Mouse (Mus musculus): ENCODE results near the gene Wdfy3. TPM values are rescaled to one million over a fixed set of nuclear protein-coding genes. Genes with fewer than 3 reads are reported as not detected.
A peak's percentile ranks its signal among the peaks of the same experiment; 100 is the strongest.
"Not testable (repeated sequence)": the region's sequence is repeated elsewhere in the genome, so short reads cannot be mapped to it uniquely, and the experiment has no call there.

The Wdfy3 gene
- polyA plus RNA-seq, 1 experiment from 2014 or later: 13.4 TPM

- no peaks in the 10 kb centered on the region for H3K27me3 ChIP-seq
- no peaks in the 10 kb centered on the region for H3K9me3 ChIP-seq
- H3K4me3 ChIP-seq: no peak overlapping the region
- peaks cover 1% of the 10 kb centered on the region; the same call in 1 of the 2 replicates for H3K4me1 ChIP-seq
- H3K9ac ChIP-seq: no peak overlapping the region
- no peaks in the 10 kb centered on the region for H3K36me3 ChIP-seq
- WGBS: 69% methylated on average over 3 of the region's 3 CpGs
- H3K4me2 ChIP-seq: no peak overlapping the region
- no peak for ATAC-seq (ENCODE audit: borderline replicate concordance, extremely low read depth, low FRiP score, low TSS enrichment)
- H3K27ac ChIP-seq: no peak overlapping the region
Measured at GRCm38 (mm10) chr5:101995451-101995995, 74.2 kb downstream of the Wdfy3 start.

GRCm38 (mm10) chr5:101993996-101994395 is 75.7 kb downstream of the Wdfy3 start:
- no peak for ATAC-seq (ENCODE audit: borderline replicate concordance, extremely low read depth, low FRiP score, low TSS enrichment)
- no peaks in the 10 kb centered on the region for H3K9me3 ChIP-seq
- no peak overlapping the region for H3K4me3 ChIP-seq
- H3K27me3 ChIP-seq: no peaks in the 10 kb centered on the region
- H3K36me3 ChIP-seq: no peaks in the 10 kb centered on the region; the same call in 1 of the 2 replicates
- H3K4me1 ChIP-seq: peaks cover 7% of the 10 kb centered on the region; the same call in 1 of the 2 replicates
- no peak overlapping the region for H3K9ac ChIP-seq
- H3K4me2 ChIP-seq: no peak overlapping the region
- H3K27ac ChIP-seq: no peak overlapping the region
- WGBS: 57% methylated on average over 5 of the region's 5 CpGs

- WGBS: 81% methylated on average over 7 of the region's 7 CpGs
- H3K4me2 ChIP-seq: no peak overlapping the region
- H3K36me3 ChIP-seq: no peaks in the 10 kb centered on the region; the same call in 1 of the 2 replicates
- H3K9me3 ChIP-seq: no peaks in the 10 kb centered on the region
- H3K27ac ChIP-seq: no peak overlapping the region
- no peak for ATAC-seq (ENCODE audit: borderline replicate concordance, extremely low read depth, low FRiP score, low TSS enrichment)
- no peaks in the 10 kb centered on the region for H3K27me3 ChIP-seq
- no peak overlapping the region for H3K9ac ChIP-seq
- peaks cover 7% of the 10 kb centered on the region; the same call in 1 of the 2 replicates for H3K4me1 ChIP-seq
- H3K4me3 ChIP-seq: no peak overlapping the region
Measured at GRCm38 (mm10) chr5:101992969-101993670, 76.6 kb downstream of the Wdfy3 start.

GRCm38 (mm10) chr5:101990298-101990845 is 79.3 kb downstream of the Wdfy3 start:
- no peak for ATAC-seq (ENCODE audit: borderline replicate concordance, extremely low read depth, low FRiP score, low TSS enrichment)
- WGBS: 59% methylated on average over 7 of the region's 7 CpGs
- H3K27ac ChIP-seq: 0 out of 2 replicates have a peak overlapping the region, but pooled peaks have one; percentile 19
- H3K4me3 ChIP-seq: no peak overlapping the region
- H3K9ac ChIP-seq: no peak overlapping the region
- H3K27me3 ChIP-seq: no peaks in the 10 kb centered on the region
- H3K36me3 ChIP-seq: no peaks in the 10 kb centered on the region; the same call in 1 of the 2 replicates
- peaks cover 7% of the 10 kb centered on the region; the same call in 1 of the 2 replicates for H3K4me1 ChIP-seq
- peak overlapping the region; percentile 16; the same call in 1 of the 2 replicates for H3K4me2 ChIP-seq
- no peaks in the 10 kb centered on the region for H3K9me3 ChIP-seq

- H3K9me3 ChIP-seq: no peaks in the 10 kb centered on the region
- no peak overlapping the region for H3K4me3 ChIP-seq
- no peak for ATAC-seq (ENCODE audit: borderline replicate concordance, extremely low read depth, low FRiP score, low TSS enrichment)
- H3K27me3 ChIP-seq: no peaks in the 10 kb centered on the region
- H3K4me2 ChIP-seq: no peak overlapping the region
- H3K4me1 ChIP-seq: peaks cover 7% of the 10 kb centered on the region; the same call in 1 of the 2 replicates
- no peak overlapping the region for H3K27ac ChIP-seq
- 90% methylated on average over 10 of the region's 10 CpGs for WGBS
- no peak overlapping the region for H3K9ac ChIP-seq
- peaks cover 4% of the 10 kb centered on the region; the same call in 1 of the 2 replicates for H3K36me3 ChIP-seq
Measured at GRCm38 (mm10) chr5:101988476-101988875, 81.2 kb downstream of the Wdfy3 start.

GRCm38 (mm10) chr5:101986694-101987093 is 83.0 kb downstream of the Wdfy3 start:
- WGBS: 61% methylated on average over 3 of the region's 3 CpGs
- Histone ChIP-seq H3K4me3 (no peak overlapping the region), H3K9me3 (no peaks in the 10 kb centered on the region), H3K4me1 (peaks cover 7% of the 10 kb centered on the region; the same call in 1 of the 2 replicates), H3K9ac (no peak overlapping the region), H3K27me3 (no peaks in the 10 kb centered on the region), H3K4me2 (no peak overlapping the region), H3K36me3 (peaks cover 4% of the 10 kb centered on the region; the same call in 1 of the 2 replicates), H3K27ac (no peak overlapping the region)
- ATAC-seq (ENCODE audit: borderline replicate concordance, extremely low read depth, low FRiP score, low TSS enrichment): no peak

- no peak for ATAC-seq (ENCODE audit: borderline replicate concordance, extremely low read depth, low FRiP score, low TSS enrichment)
- H3K27ac ChIP-seq: no peak overlapping the region
- no peaks in the 10 kb centered on the region for H3K9me3 ChIP-seq
- 79% methylated on average over 5 of the region's 5 CpGs for WGBS
- H3K4me3 ChIP-seq: no peak overlapping the region
- no peak overlapping the region for H3K4me2 ChIP-seq
- H3K36me3 ChIP-seq: peaks cover 21% of the 10 kb centered on the region
- no peaks in the 10 kb centered on the region for H3K27me3 ChIP-seq
- H3K9ac ChIP-seq: no peak overlapping the region
- H3K4me1 ChIP-seq: no peaks in the 10 kb centered on the region
Measured at GRCm38 (mm10) chr5:101982239-101982638, 87.5 kb downstream of the Wdfy3 start.

- no peaks in the 10 kb centered on the region for H3K4me1 ChIP-seq
- no peak overlapping the region for H3K4me2 ChIP-seq
- 74% methylated on average over 6 of the region's 6 CpGs for WGBS
- ATAC-seq (ENCODE audit: borderline replicate concordance, extremely low read depth, low FRiP score, low TSS enrichment): no peak
- H3K9ac ChIP-seq: no peak overlapping the region
- H3K27me3 ChIP-seq: no peaks in the 10 kb centered on the region
- H3K27ac ChIP-seq: no peak overlapping the region
- peaks cover 18% of the 10 kb centered on the region for H3K36me3 ChIP-seq
- no peak overlapping the region for H3K4me3 ChIP-seq
- no peaks in the 10 kb centered on the region for H3K9me3 ChIP-seq
Measured at GRCm38 (mm10) chr5:101979594-101979993, 90.1 kb downstream of the Wdfy3 start.

- not testable (repeated sequence) for H3K27ac ChIP-seq; H3K9ac ChIP-seq; H3K4me3 ChIP-seq; ATAC-seq (ENCODE audit: borderline replicate concordance, extremely low read depth, low FRiP score, low TSS enrichment); H3K4me2 ChIP-seq; H3K27me3 ChIP-seq; H3K36me3 ChIP-seq; H3K9me3 ChIP-seq
- H3K4me1 ChIP-seq: peaks cover 23% of the 10 kb centered on the region
- WGBS: 70% methylated on average over 4 of the region's 4 CpGs
Measured at GRCm38 (mm10) chr5:101972594-101972993, 97.1 kb downstream of the Wdfy3 start.

- Histone ChIP-seq H3K36me3 (peaks cover 5% of the 10 kb centered on the region; the same call in 1 of the 2 replicates), H3K4me3 (no peak overlapping the region), H3K4me1 (peaks cover 23% of the 10 kb centered on the region), H3K9me3 (no peaks in the 10 kb centered on the region), H3K9ac (no peak overlapping the region), H3K4me2 (peak overlapping the region; percentile 32), H3K27me3 (no peaks in the 10 kb centered on the region), H3K27ac (peak overlapping the region; percentile 86)
- WGBS: 28% methylated on average over 12 of the region's 12 CpGs
- peak; percentile 85 for ATAC-seq (ENCODE audit: borderline replicate concordance, extremely low read depth, low FRiP score, low TSS enrichment)
Measured at GRCm38 (mm10) chr5:101968153-101968851, 101.4 kb downstream of the Wdfy3 start.

- no peak overlapping the region for H3K4me3 ChIP-seq
- peaks cover 23% of the 10 kb centered on the region for H3K4me1 ChIP-seq
- H3K27ac ChIP-seq: peak overlapping the region; percentile 86
- 53% methylated on average over 2 of the region's 2 CpGs for WGBS
- H3K9ac ChIP-seq: no peak overlapping the region
- H3K4me2 ChIP-seq: peak overlapping the region; percentile 32; the same call in 1 of the 2 replicates
- ATAC-seq (ENCODE audit: borderline replicate concordance, extremely low read depth, low FRiP score, low TSS enrichment): no peak
- no peaks in the 10 kb centered on the region for H3K27me3 ChIP-seq
- no peaks in the 10 kb centered on the region for H3K9me3 ChIP-seq
- H3K36me3 ChIP-seq: peaks cover 5% of the 10 kb centered on the region; the same call in 1 of the 2 replicates
Measured at GRCm38 (mm10) chr5:101967832-101968152, 101.9 kb downstream of the Wdfy3 start.

Data from lung, embryonic 15.5 days (tissue).